Mouse (Mus musculus) testis, adult 10 weeks (tissue): ENCODE data around the gene Zfand5. TPM values are rescaled to one million over a fixed set of nuclear protein-coding genes. Genes with fewer than 3 reads are reported as not detected.

ENCODE experiments used
- polyA plus RNA-seq: library from polyadenylated mRNA; stranded (reverse); fragments of 350-450 nt; fragmentation: Illumina TruSeq; extraction: RNeasy Lipid Tissue Mini Kit (QIAGEN cat#74804); gene quantifications from one replicate; pipeline ENCODE4 v1.2.3, GENCODE M21; 2014; ENCODE audit warnings: low read depth, low replicate concordance

The Zfand5 gene
- polyA plus RNA-seq: 86.2 TPM

DNA sequence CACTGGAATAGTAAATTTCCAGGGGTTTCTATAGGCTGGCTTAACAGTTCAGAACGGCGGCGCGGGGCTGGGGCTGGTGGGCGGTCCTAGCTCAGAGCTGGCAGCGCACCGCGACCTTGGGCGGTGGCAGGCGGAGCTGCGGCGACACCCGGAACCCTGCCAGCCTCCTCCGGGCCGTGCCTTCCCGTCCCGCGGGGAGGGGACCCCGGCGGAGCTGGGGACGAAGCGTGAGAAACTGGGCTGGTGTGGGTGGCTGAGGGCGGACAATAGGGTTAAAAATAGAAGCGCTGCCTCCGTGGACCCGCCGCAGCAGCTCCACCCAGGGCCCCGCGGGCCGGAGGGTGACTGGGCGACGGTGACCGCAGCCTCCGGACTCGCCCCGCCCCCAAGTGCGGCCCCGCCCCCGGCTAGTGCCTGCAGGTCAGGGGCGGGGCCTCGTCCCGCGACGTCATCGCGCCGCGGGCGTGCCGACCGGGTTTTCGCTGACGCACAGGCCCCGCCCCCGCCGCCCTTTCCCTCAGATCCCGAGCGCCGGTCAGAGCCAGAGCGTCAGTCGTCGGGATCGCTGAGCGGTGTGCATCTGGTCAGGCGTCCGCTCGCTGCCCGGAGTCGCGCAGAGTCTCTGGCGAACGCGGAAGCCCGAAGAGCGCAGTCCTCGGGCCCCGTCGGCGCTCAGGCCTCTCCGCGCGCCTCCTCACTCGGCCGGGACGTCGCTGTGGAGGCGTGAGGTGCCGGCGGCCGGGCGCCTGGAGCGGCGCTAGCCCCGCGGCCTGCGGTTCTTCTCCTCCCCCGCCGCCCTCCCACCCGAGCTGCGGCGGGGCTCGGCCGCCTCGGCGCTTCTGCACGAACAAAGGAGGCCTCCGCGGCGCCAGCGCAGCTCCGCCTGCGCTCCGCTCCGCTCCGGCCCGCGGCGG lies at the start of gene Zfand5:
TSS of gene Zfand5 (plus strand) at position 538 of the 914 bp plus-strand sequence.

Other genes with a start within 250 kb of the Zfand5 start
- gene Gda, start 201.2 kb downstream of the Zfand5 start, polyA plus RNA-seq: 4.1 TPM